8 mouse cellular contexts compared by ENCODE assay signal in the genomic region with DNA sequence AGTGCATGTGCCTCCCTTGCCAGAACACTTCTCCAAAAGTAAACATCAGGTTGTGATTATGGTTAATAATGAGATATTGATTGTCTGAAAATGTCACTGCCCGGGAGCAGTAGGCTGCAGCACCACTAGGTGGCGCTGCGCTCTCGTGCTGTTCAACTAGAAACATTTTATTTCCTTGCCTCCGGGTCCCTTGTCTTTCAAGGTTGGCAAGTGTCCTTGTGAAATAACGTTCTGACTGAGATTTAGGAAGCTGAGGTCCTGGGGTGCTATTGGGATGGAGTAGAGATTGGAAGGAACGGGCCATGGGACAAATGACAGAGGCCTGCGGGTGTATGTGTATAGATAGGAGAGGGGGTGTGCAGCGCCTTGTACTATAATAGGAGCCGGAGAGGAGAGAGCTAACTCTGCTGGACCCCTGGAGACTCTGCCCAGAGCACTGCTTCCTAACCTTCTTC. TPM values are rescaled to one million over a fixed set of nuclear protein-coding genes. Genes with fewer than 3 reads are reported as not detected.
DNase-seq lines count a peak whose midpoint lies in the region; ATAC-seq and TF ChIP-seq lines count a peak whose summit lies in the region.

No protein-coding gene starts in this region.

- H3K9me3 ChIP-seq in forebrain, embryonic 15.5 days: no peaks in the 10 kb centered on the region
- H3K9me3 ChIP-seq in midbrain, embryonic 15.5 days: no peaks in the 10 kb centered on the region

- WGBS in thymus, adult 2 months: 31% methylated on average over 10 of the region's 10 CpGs
- 11% methylated on average over 10 of the region's 10 CpGs for WGBS in forebrain, embryonic 15.5 days
- WGBS in midbrain, embryonic 15.5 days: 7% methylated on average over 10 of the region's 10 CpGs

- H3K27ac ChIP-seq in thymus, adult 2 months (ENCODE audit: control insufficient read depth, insufficient read depth, low read length): no peak overlapping the region
- no peak overlapping the region for H3K27ac ChIP-seq in forebrain, embryonic 15.5 days (replicated peaks)
- peak overlapping the region; percentile 76 for H3K27ac ChIP-seq in midbrain, embryonic 15.5 days

- H3K4me1 ChIP-seq in thymus, adult 2 months (replicated peaks; ENCODE audit: control insufficient read depth, insufficient read depth, low read length): peaks cover 10% of the 10 kb centered on the region
- peaks cover 14% of the 10 kb centered on the region for H3K4me1 ChIP-seq in forebrain, embryonic 15.5 days
- peaks cover 20% of the 10 kb centered on the region for H3K4me1 ChIP-seq in midbrain, embryonic 15.5 days

- no peak for TF ChIP-seq POLR2A in thymus, adult 2 months (IDR thresholded peaks at IDR 0.05; ENCODE audit: control insufficient read depth, extremely low read depth, insufficient read depth, low read length, poor library complexity)

- H3K4me2 ChIP-seq in forebrain, embryonic 15.5 days (replicated peaks): peak overlapping the region; percentile 33
- H3K4me2 ChIP-seq in midbrain, embryonic 15.5 days: peak overlapping the region; percentile 39

- H3K27me3 ChIP-seq in thymus, adult 2 months (ENCODE audit: control insufficient read depth, insufficient read depth, low read length): no peaks in the 10 kb centered on the region
- no peaks in the 10 kb centered on the region for H3K27me3 ChIP-seq in forebrain, embryonic 15.5 days
- no peaks in the 10 kb centered on the region for H3K27me3 ChIP-seq in midbrain, embryonic 15.5 days (replicated peaks)

- TF ChIP-seq CTCF in thymus, adult 2 months (IDR thresholded peaks at IDR 0.05; ENCODE audit: borderline replicate concordance, control insufficient read depth, extremely low read depth, insufficient read depth, low read length, poor library complexity): peak; percentile 91; the same call in 1 of the 2 replicates

- peak; percentile 20; the same call in 1 of the 2 replicates for ATAC-seq in forebrain, embryonic 15.5 days (replicated peaks)
- peak; percentile 67 for ATAC-seq in midbrain, embryonic 15.5 days (replicated peaks)

- H3K9ac ChIP-seq in forebrain, embryonic 15.5 days (replicated peaks): peak overlapping the region; percentile 25
- peak overlapping the region; percentile 36; the same call in 1 of the 2 replicates for H3K9ac ChIP-seq in midbrain, embryonic 15.5 days

- peaks cover 2% of the 10 kb centered on the region for H3K36me3 ChIP-seq in thymus, adult 2 months (ENCODE audit: control insufficient read depth, insufficient read depth, low read length)
- peaks cover 7% of the 10 kb centered on the region for H3K36me3 ChIP-seq in forebrain, embryonic 15.5 days
- peaks cover 9% of the 10 kb centered on the region; the same call in 1 of the 2 replicates for H3K36me3 ChIP-seq in midbrain, embryonic 15.5 days (replicated peaks)

- DNase-seq in thymus, adult 2 months: peak; percentile 33
- no peak for DNase-seq in thymus, adult 18-20 months
- DNase-seq in cerebellum, adult 11-12 months: peak; percentile 77
- peak; percentile 80 for DNase-seq in hindlimb bud, embryonic 11.5 days (ENCODE audit: extremely low spot score, low read depth, low spot score)
- peak; percentile 31 to 54 for DNase-seq in left cerebral cortex, adult 8-10 months (ENCODE audit: low spot score in 2 of 2)
- DNase-seq in telencephalon, adult 2 months (ENCODE audit: low read depth, low spot score): peak; percentile 52

- H3K4me3 ChIP-seq in thymus, adult 2 months (ENCODE audit: control insufficient read depth, insufficient read depth, low read length): no peak overlapping the region
- H3K4me3 ChIP-seq in forebrain, embryonic 15.5 days: peak overlapping the region; percentile 5; the same call in 1 of the 2 replicates
- H3K4me3 ChIP-seq in midbrain, embryonic 15.5 days: peak overlapping the region; percentile 4; the same call in 1 of the 2 replicates

RNA-seq across cellular contexts. Expression of a gene that starts 12.1 kb away (rescaled TPM):
- polyA plus RNA-seq in thymus, adult 2 months (2012; rRNA removed): 41.6 and 47.6 TPM in 2 replicates
- 67.0 and 68.1 TPM in 2 replicates for polyA plus RNA-seq in forebrain, embryonic 15.5 days (2015; fragmentation: Nextera tagmentation; extraction: Ambion mirVana)
- 10 to 100 TPM; 58.9 to 74.7 (median 64.6) TPM for total RNA-seq in left cerebral cortex, adult 8-10 months (2022)
- polyA plus RNA-seq in midbrain, embryonic 15.5 days (2015; fragmentation: Nextera tagmentation; extraction: Ambion mirVana): 60.6 and 62.4 TPM in 2 replicates

Comparison
In these comparisons a context has a peak if more than half of its experiments do, and no peak if none do; other contexts are left out.
1. DNase-seq: peak in thymus, adult 2 months (single experiment), cerebellum, adult 11-12 months (single experiment), hindlimb bud, embryonic 11.5 days (single experiment), left cerebral cortex, adult 8-10 months (2 of 2) and telencephalon, adult 2 months (single experiment); none in thymus, adult 18-20 months (0 of 2).